Mouse (Mus musculus): Measurements from ENCODE around the gene Rhou.

Gene Rhou

GRCm38 (mm10) chr8:123651390-123652098 is 2.2 kb upstream of the Rhou start:
- no peak for DNase-seq (ENCODE audit: low spot score)

GRCm38 (mm10) chr8:123652641-123653040 is 1.1 kb upstream of the Rhou start:
- no peak for DNase-seq (ENCODE audit: low spot score)

GRCm38 (mm10) chr8:123653994-123654569 is 353 bp downstream of the Rhou start:
- peak; percentile 46 for DNase-seq (ENCODE audit: low spot score)

- no peak for DNase-seq (ENCODE audit: low spot score)
Observed at GRCm38 (mm10) chr8:123654763-123655162, 1.0 kb downstream of the Rhou start.

- no peak for DNase-seq (ENCODE audit: low spot score)
Observed at GRCm38 (mm10) chr8:123655351-123655779, 1.6 kb downstream of the Rhou start.

GRCm38 (mm10) chr8:123657826-123658225 is 4.1 kb downstream of the Rhou start:
- DNase-seq (ENCODE audit: low spot score): no peak

- DNase-seq (ENCODE audit: low spot score): no peak
Observed at GRCm38 (mm10) chr8:123659469-123660057, 5.8 kb downstream of the Rhou start.

- DNase-seq (ENCODE audit: low spot score): no peak
Observed at GRCm38 (mm10) chr8:123661515-123661914, 7.8 kb downstream of the Rhou start.

- DNase-seq (ENCODE audit: low spot score): no peak
Observed at GRCm38 (mm10) chr8:123665580-123665979, 11.9 kb downstream of the Rhou start.

GRCm38 (mm10) chr8:123666832-123667231 is 13.1 kb downstream of the Rhou start:
- no peak for DNase-seq (ENCODE audit: low spot score)

- DNase-seq (ENCODE audit: low spot score): no peak
Observed at GRCm38 (mm10) chr8:123668681-123669080, 15.0 kb downstream of the Rhou start.

GRCm38 (mm10) chr8:123670766-123671165 is 17.0 kb downstream of the Rhou start:
- DNase-seq (ENCODE audit: low spot score): no peak

- no peak for DNase-seq (ENCODE audit: low spot score)
Observed at GRCm38 (mm10) chr8:123671454-123671853, 17.7 kb downstream of the Rhou start.

GRCm38 (mm10) chr8:123672648-123673047 is 18.9 kb downstream of the Rhou start:
- no peak for DNase-seq (ENCODE audit: low spot score)

- DNase-seq (ENCODE audit: low spot score): no peak
Observed at GRCm38 (mm10) chr8:123675611-123676010, 21.9 kb downstream of the Rhou start.

- no peak for DNase-seq (ENCODE audit: low spot score)
Observed at GRCm38 (mm10) chr8:123678390-123678789, 24.7 kb downstream of the Rhou start.

- no peak for DNase-seq (ENCODE audit: low spot score)
Observed at GRCm38 (mm10) chr8:123682073-123682761, 28.5 kb downstream of the Rhou start.

- DNase-seq (ENCODE audit: low spot score): no peak
Observed at GRCm38 (mm10) chr8:123683321-123683720, 29.6 kb downstream of the Rhou start.

- no peak for DNase-seq (ENCODE audit: low spot score)
Observed at GRCm38 (mm10) chr8:123684806-123685205, 31.1 kb downstream of the Rhou start.

- no peak for DNase-seq (ENCODE audit: low spot score)
Observed at GRCm38 (mm10) chr8:123685477-123685876, 31.7 kb downstream of the Rhou start.

GRCm38 (mm10) chr8:123687826-123688225 is 34.1 kb downstream of the Rhou start:
- DNase-seq (ENCODE audit: low spot score): no peak

- DNase-seq (ENCODE audit: low spot score): no peak
Observed at GRCm38 (mm10) chr8:123692165-123692962, 38.6 kb downstream of the Rhou start.
